Mouse (Mus musculus) hematopoietic stem cell, adult 5-6 weeks (primary cell): ENCODE data around the gene Mief2. TPM values are rescaled to one million over a fixed set of nuclear protein-coding genes. Genes with fewer than 3 reads are reported as not detected.

Source experiments
- ATAC-seq, 2 experiments: fragments of 125-278 bp in 1 of 2; replicated peaks in 1 of 2; 2 replicates each; pipeline ENCODE4 v1.8.0; 2016 to 2017; ENCODE audit warnings: inconsistent platforms in 2 of 2, mild to moderate bottlenecking in 2 of 2, moderate number of reproducible peaks in 2 of 2, low read depth in 1 of 2, moderate TSS enrichment in 1 of 2; ENCODE audit not compliant: low FRiP score in 2 of 2, poor library complexity in 2 of 2, severe bottlenecking in 2 of 2, insufficient read depth in 1 of 2, low TSS enrichment in 1 of 2
- total RNA-seq: library from RNA; stranded (forward); fragments of 172-1452, 232-1000 nt; gene quantifications from 2 replicates; pipeline ENCODE4 v1.2.3, GENCODE M21; 2017

The Mief2 gene
- total RNA-seq, 1 experiment from 2014 or later: 3.3 TPM

GRCm38 (mm10) chr11:60711218-60711617, 17.0 kb upstream of the Mief2 start:
- no peak for ATAC-seq

DNA sequence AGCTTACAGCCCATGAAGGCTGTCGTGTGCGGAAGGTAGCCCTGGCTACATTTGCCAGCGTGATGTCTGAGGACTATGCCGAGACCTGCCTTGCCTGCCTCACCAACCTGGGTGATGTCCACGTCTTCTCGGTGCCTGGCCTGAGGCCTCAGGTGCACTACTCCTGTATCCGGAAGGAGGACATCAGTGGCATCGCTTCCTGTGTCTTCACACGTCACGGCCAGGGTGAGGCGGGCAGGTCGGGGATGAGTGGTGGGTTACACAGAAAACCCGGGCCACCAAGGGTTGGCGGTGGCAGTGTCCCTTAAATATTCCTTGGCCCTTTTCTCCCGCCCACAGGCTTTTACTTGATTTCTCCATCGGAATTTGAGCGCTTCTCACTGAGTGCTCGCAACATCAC, 16.2 kb upstream of the Mief2 start:
- no peak for ATAC-seq

GRCm38 (mm10) chr11:60712639-60713255, 15.5 kb upstream of the Mief2 start:
- no peak for ATAC-seq

- no peak for ATAC-seq
Observed at GRCm38 (mm10) chr11:60715833-60716232, 12.4 kb upstream of the Mief2 start.

DNA sequence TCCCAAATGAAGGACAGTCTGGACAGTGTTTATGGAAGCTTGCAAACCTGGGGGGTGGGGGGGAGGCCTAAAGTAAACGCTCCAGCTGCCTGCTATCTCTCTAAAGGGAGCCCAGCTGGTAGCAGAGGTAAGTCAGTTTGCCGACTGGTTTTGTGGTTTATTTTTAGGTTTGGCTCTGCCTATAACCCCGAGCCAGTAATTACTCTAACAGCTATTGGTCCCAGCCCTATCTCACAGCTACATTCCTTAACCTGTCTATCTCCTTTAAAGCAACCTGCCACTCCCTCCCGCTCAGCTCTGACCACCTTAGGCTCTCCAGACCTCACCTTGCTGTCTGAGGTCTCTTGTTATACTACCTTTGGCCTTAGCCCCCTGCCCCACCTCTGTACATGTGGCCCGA, 8.9 kb upstream of the Mief2 start:
- ATAC-seq: no peak

GRCm38 (mm10) chr11:60726601-60727391, 1.4 kb upstream of the Mief2 start, which contains the start of gene Flii:
Flii (minus strand) TSS chr11:60727263.
- peak; percentile 9 to 37; a peak in 2 of 4 replicates for ATAC-seq

DNA sequence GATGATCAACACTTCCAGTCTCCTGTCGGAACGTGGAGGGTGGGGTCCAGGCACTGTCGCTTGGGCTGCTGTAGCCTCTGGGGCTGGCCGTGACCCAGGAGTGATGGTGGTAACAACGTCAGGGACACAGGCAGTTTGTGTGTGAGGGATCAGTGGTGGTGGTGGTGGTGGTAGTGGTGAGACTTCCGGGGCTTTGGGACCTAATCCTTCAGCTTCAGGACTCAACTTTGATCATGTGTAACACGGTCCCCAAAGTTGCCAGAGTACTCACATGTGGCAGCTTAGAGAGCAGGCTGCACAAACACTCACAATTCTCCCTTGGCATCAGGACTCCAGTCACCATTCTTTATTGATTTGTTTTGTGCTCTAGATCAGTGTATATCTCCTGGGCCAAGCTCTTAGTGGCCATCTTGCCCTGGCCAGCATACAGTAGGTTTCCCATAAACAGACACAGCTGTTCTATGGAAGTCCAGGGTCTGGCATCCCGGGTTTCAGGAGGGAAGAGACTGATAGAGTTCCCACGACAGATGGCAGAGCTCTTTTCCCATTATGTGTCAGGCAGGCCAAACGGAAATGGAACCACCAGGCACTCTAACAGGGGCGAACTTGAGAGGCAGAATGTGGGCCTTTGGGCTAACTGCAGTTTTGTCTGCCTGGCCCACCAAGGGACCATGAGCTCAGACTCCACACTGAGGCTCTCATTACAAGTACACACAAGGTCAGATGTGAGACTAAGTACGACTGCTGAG, 632 bp upstream of the Mief2 start:
- ATAC-seq: peak in 1 of 2 experiments; percentile 1; a peak in 1 of 4 replicates

- ATAC-seq: no peak
Observed at GRCm38 (mm10) chr11:60729217-60729641, 1.0 kb downstream of the Mief2 start.

DNA sequence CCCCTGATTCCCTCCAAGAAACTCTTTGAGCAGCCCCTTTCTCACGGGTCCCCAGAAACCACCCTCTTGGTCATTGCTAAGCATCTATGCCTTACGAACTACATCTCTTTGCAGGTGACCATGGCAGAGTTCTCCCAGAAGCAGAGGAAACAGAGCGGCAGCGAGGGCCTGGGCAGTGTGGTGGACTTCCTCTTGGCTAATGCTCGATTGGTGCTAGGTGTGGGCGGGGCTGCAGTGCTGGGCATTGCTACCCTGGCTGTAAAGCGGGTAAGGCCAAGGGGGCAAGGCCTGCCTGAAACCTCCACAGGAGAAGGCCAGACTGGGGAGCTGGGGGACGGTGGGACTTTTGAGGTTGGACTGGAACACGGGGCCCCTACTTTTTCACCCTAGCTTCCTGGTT, 2.0 kb downstream of the Mief2 start:
- no peak for ATAC-seq

DNA sequence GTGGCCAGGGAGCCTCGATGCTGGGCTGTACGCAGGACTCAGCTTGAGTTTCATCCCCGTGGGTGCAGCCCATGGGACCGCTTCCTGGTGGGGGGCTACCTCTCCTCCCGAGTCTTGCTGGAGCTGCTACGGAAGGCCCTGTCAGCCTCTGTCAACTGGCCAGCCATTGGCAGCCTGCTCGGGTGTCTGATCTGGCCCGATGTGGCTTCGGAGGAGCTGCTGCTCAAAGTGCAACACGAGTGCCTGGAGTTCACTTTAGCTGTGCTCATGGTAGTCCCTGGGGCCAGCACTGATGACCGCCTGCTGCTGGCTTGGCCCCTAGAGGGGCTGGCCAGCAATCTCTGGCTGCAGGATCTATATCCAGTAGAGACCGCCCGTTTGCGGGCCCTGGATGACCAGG, 3.1 kb downstream of the Mief2 start:
- no peak for ATAC-seq

DNA sequence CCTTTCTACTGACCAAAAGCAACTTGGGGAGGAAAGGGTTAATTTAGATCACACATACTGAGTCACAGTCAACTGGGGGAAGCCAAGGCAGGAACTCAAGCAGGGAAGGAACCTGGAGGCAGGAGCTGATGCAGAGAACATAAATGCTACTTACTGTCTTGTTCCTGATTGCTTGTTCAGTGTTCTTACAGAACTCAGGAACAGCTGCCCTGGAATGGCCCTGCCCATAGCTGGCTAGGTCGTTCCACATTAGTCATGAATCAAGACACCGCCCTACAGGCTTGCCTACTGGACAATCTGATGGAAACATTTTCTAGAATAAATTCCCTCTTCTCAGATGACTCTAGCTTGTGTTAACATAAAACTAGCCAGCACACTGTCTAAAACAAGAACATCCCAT, 6.0 kb downstream of the Mief2 start:
- no peak for ATAC-seq

GRCm38 (mm10) chr11:60735191-60735590, 7.0 kb downstream of the Mief2 start:
- ATAC-seq: no peak

DNA sequence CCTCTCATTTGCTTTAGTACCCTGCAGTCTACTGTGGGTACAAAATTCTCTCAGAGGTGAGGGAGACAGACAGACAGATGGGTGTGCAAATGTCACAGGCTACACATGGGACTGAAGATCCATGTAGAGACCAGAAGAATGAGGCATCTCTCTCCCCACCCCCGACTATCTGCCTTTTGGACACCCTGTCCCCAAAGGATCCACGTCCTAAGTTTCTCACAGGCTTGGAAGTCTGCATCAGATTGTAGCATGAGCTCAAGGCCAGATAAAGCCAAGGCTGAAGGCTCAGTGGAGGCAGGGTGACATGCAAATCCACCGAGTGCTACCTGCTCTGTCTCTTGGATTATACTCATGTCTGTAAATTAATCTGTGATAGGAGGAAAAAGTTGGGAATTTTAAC, 8.3 kb downstream of the Mief2 start:
- ATAC-seq: no peak

DNA sequence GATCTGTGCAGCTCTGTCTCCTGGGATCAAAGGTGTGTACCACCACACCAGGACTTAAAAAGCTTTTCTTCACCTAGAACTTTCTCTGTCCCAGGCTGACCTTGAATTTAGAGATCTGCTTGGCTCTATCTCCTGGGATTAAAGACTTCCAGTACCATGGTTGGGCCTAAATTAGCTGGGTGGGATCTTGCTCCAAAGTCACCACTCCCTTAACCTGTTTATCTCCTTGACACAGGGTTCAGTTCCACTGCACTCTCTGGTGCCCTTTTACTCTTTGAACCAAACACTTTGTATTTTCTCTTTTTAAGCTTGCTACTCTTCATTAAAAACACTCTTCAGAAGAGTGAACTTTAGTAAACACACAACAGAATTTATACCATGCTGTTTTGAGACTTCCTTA, 9.3 kb downstream of the Mief2 start:
- ATAC-seq: no peak

DNA sequence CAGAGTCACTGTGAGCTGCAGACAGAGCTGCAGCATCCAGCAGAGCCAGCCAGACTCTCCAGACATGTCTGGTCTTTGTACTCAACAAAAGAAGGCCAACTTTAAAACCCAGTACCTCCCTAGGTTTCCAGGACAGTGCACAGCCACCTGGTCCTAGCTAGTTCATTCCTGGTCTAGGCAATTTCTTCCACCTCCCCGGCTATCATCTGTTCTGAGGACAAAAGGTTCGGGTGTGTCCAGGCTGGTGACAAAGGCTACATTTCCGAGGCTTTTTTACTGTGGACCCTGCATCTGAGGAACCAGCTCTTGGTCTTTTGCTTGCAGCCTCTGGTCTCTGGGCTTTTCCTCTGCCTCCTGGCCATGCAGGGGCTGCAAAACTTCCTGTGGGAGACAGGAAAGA, 12.1 kb downstream of the Mief2 start:
- ATAC-seq: no peak

- no peak for ATAC-seq
Observed at GRCm38 (mm10) chr11:60755570-60755969, 27.4 kb downstream of the Mief2 start.

DNA sequence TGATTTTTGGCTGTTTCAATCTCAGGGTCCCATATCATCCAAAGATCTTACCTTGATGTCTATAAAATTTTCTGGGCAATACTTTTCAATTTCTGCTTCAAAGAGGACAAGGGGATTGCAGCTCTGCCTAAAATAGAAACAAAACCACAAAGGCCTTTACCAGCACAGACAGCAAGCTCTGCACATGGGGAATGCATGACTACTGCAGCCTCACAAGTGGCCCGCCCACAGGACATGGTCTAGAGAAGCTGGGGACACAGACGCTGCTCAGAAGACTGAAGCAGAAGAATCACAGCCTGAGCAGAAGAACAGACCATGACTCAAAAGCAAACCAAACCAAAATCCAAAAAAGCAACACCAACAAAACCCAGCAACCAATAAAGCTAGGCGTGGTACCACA, 33.5 kb downstream of the Mief2 start:
- ATAC-seq: no peak

- ATAC-seq: no peak
Observed at GRCm38 (mm10) chr11:60766969-60767368, 38.8 kb downstream of the Mief2 start.
